Mouse (Mus musculus): ENCODE data around the gene Ugt1a6a.

DNA sequence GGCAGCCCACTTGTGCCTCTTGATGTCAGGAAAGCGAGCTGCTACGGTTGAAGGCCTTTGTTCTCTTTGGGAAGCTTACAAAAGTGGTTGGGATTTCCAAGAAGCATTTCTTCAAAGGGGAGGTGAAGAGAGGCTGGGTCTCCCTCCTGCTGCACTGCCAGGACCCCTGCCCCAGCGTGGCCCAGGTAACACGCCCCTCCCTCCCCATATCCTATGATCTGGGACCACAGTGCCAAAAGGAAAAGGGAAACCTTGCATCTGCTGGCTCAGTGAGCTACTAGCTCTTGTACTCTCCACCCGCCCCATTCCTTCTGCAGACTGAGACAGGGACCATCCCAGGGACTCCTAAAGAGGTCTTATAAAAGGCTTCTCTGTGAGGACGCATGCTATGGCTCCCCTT, 123.1 kb downstream of the Ugt1a6a start:
- no peak for TF ChIP-seq CTCF (conservative IDR thresholded peaks at IDR 0.05; ENCODE audit: insufficient read depth, insufficient read length, low read depth, low read length)
- no peak for TF ChIP-seq POLR2A (IDR thresholded peaks at IDR 0.05; ENCODE audit: low read depth, low read length)

All from kidney, adult 2 months (tissue).